Comparison of ENCODE assay signal across 9 mouse cellular contexts in the genomic region with DNA sequence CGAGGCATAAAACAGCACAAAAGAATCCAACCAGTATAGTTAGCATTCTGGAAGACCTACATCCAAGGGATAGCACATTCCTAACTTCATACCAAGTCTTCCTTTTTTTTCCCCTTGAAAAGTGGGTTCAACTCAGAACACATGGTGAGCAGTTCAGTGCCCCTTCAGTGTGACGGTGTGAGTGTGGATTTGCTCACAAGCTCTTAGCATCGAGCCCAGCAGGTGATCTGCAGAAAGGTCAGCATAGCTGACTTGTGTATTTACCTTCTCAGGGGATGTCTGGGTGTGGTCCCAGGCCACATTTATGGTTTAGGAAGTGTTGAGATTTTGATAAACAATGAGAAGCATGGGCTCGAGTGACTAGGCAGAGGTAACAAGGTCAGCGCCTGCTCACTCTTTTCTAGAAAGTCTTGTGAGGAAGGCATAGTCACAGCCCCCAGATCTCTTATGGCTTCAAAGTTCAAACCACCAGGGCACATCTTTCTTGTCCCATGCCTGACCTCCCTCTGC. TPM values are rescaled to one million over a fixed set of nuclear protein-coding genes. Genes with fewer than 3 reads are reported as not detected.
DNase-seq lines count a peak whose midpoint lies in the region; ATAC-seq and TF ChIP-seq lines count a peak whose summit lies in the region.
"Had no signal": no experiment of that assay in that cellular context is flagged by ENCODE, and none has a peak within 500 bp of the region (broad histone marks: within the 10 kb centered on the region; RNA-seq: fewer than 3 reads in every experiment).

No protein-coding gene starts in this region.

- peak overlapping the region; percentile 94 for H3K27ac ChIP-seq in heart, embryonic 15.5 days
- H3K27ac ChIP-seq in embryonic facial prominence, embryonic 13.5 days, result peak overlapping the region; percentile 82
- peak overlapping the region; percentile 74 for H3K27ac ChIP-seq in hindbrain, postnatal 0 days

- intact Hi-C loops in heart, postnatal 14 days (cut with DNase I), result no loop called here
- intact Hi-C loops in left cerebral cortex, postnatal 25 days (cut with DNase I), result no loop called here

- ATAC-seq in heart, embryonic 15.5 days (replicated peaks; ENCODE audit: insufficient number of reproducible peaks, insufficient read depth, low FRiP score, low read depth), result no peak
- peak; percentile 28; the same call in 1 of the 2 replicates for ATAC-seq in embryonic facial prominence, embryonic 13.5 days (ENCODE audit: insufficient number of reproducible peaks, insufficient read depth, low FRiP score, low TSS enrichment, low read depth)
- ATAC-seq in hindbrain, postnatal 0 days, result no peak; the same call in 1 of the 2 replicates
- no peak for ATAC-seq in CD4-positive, CD25-positive, alpha-beta regulatory T cell, adult 4 months

- TF ChIP-seq CTCF in hindbrain, postnatal 0 days (IDR thresholded peaks at IDR 0.05; ENCODE audit: low read depth), result no peak

- H3K9ac ChIP-seq in heart, embryonic 15.5 days, result no peak overlapping the region
- H3K9ac ChIP-seq in embryonic facial prominence, embryonic 13.5 days, result no peak overlapping the region
- peak overlapping the region; percentile 6; the same call in 1 of the 2 replicates for H3K9ac ChIP-seq in hindbrain, postnatal 0 days (replicated peaks; ENCODE audit: low read length)

- no peaks in the 10 kb centered on the region for H3K27me3 ChIP-seq in heart, embryonic 15.5 days
- no peaks in the 10 kb centered on the region for H3K27me3 ChIP-seq in embryonic facial prominence, embryonic 13.5 days
- H3K27me3 ChIP-seq in hindbrain, postnatal 0 days (ENCODE audit: insufficient read depth, low read length), result no peaks in the 10 kb centered on the region

- whole genome bisulfite sequencing in heart, embryonic 15.5 days, result 24% methylated on average over 5 of the region's 5 CpGs
- 22% methylated on average over 5 of the region's 5 CpGs for WGBS in embryonic facial prominence, embryonic 13.5 days
- 22% methylated on average over 5 of the region's 5 CpGs for WGBS in hindbrain, postnatal 0 days

- no peaks in the 10 kb centered on the region; the same call in 1 of the 2 replicates for H3K36me3 ChIP-seq in heart, embryonic 15.5 days
- H3K36me3 ChIP-seq in embryonic facial prominence, embryonic 13.5 days, result no peaks in the 10 kb centered on the region; the same call in 1 of the 2 replicates
- H3K36me3 ChIP-seq in hindbrain, postnatal 0 days (ENCODE audit: insufficient read depth, low read length), result no peaks in the 10 kb centered on the region
- H3K36me3 ChIP-seq: G1E had no signal

- no peaks in the 10 kb centered on the region for H3K9me3 ChIP-seq in heart, embryonic 15.5 days (replicated peaks)
- no peaks in the 10 kb centered on the region for H3K9me3 ChIP-seq in embryonic facial prominence, embryonic 13.5 days
- no peaks in the 10 kb centered on the region for H3K9me3 ChIP-seq in hindbrain, postnatal 0 days (ENCODE audit: low read length)
- H3K9me3 ChIP-seq: G1E had no signal

- H3K4me1 ChIP-seq in heart, embryonic 15.5 days (replicated peaks), result peaks cover 36% of the 10 kb centered on the region
- H3K4me1 ChIP-seq in embryonic facial prominence, embryonic 13.5 days, result peaks cover 52% of the 10 kb centered on the region
- peaks cover 21% of the 10 kb centered on the region for H3K4me1 ChIP-seq in hindbrain, postnatal 0 days (ENCODE audit: insufficient read depth, low read length)

- H3K4me3 ChIP-seq in heart, embryonic 15.5 days, result no peak overlapping the region
- H3K4me3 ChIP-seq in embryonic facial prominence, embryonic 13.5 days, result no peak overlapping the region
- H3K4me3 ChIP-seq in hindbrain, postnatal 0 days (ENCODE audit: low read length), result no peak overlapping the region

- peak overlapping the region; percentile 36 for H3K4me2 ChIP-seq in heart, embryonic 15.5 days
- H3K4me2 ChIP-seq in embryonic facial prominence, embryonic 13.5 days, result peak overlapping the region; percentile 4
- no peak overlapping the region for H3K4me2 ChIP-seq in hindbrain, postnatal 0 days (ENCODE audit: low read depth, low read length)

- no peak for DNase-seq in heart, postnatal 14 days
- no peak for DNase-seq in hindbrain, postnatal 0 days (ENCODE audit: low spot score)
- DNase-seq in neural tube, embryonic 10.5 days (ENCODE audit: extremely low spot score, low spot score), result peak; percentile 56
- DNase-seq in left cerebral cortex, postnatal 25 days (ENCODE audit: low spot score in 2 of 2), result no peak
- no peak for DNase-seq in right cerebral cortex, postnatal 36 days (ENCODE audit: low spot score in 2 of 2)

RNA-seq across cellular contexts. Expression of gene Traf3ip2, which starts 46.2 kb away (rescaled TPM):
- polyA plus RNA-seq in heart, embryonic 15.5 days (2015; fragmentation: Nextera tagmentation; extraction: Ambion mirVana), result 8.6 and 13.7 TPM in 2 replicates
- 1 to 10 TPM; 5.3 to 6.8 TPM for total RNA-seq in heart, postnatal 14 days (2021)
- 15.8 and 18.1 TPM in 2 replicates for polyA plus RNA-seq in embryonic facial prominence, embryonic 13.5 days (2015; fragmentation: Nextera tagmentation; extraction: Ambion mirVana)
- 5.3 and 9.6 TPM in 2 replicates for total RNA-seq in hindbrain, postnatal 0 days (2014; rRNA removed)
- 5.7 and 6.2 TPM in 2 replicates for polyA plus RNA-seq in hindbrain, postnatal 0 days (2015; fragmentation: Nextera tagmentation; extraction: Ambion mirVana)
- under 1 TPM; 0.43 to 0.92 TPM for total RNA-seq in left cerebral cortex, postnatal 25 days (2021)
- polyA plus RNA-seq in CD4-positive, CD25-positive, alpha-beta regulatory T cell, adult 4 months (2017; shearing (Covaris generic)), result 10 to 100 TPM; 35.5 to 37.9 TPM
